Mouse (Mus musculus): Measurements from ENCODE around the gene Stk10. TPM values are rescaled to one million over a fixed set of nuclear protein-coding genes. Genes with fewer than 3 reads are reported as not detected.

Stk10 gene
- total RNA-seq, 2 experiments from 2014 or later: 88.8 to 115 TPM

DNA sequence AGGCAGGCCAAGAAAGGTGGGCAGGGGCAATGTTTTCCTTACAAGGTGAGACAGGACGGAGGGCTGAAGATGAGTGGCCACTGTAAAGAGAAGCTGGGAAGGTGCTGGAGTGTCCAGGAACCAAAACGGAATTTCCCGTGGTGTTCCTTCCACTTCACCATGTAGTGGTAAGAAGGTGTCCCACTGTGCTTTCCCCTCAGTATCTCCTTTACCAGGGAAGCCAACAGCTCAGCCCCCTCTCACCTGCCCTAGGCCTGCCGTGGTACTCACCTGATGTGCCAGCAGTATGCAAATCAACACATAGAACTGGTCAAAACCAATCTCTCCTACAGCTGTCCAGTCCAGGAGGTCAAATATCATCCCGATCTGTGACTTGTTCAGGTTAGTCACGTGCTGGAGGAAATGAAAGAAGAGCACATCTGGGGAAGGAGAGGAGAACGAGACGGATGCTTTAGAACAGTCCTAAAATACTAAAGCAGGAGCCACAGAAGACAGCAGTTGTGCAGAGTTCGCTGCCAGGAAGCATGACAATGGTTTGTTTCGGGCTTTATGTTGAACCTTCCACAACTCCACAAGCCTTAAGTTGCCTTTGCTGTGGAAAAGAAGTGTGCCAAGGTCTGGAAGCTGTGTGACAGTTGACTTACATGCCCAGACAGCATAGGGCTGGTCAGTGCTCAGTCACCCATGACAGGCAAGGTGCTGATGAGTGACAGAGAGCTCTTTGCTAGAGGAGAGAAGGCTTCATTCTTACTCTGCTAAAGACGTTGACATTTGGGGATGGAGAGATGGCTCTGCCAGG, 8.8 kb upstream of the Stk10 start:
- ATAC-seq (ENCODE audit: poor library complexity, severe bottlenecking): no peak

DNA sequence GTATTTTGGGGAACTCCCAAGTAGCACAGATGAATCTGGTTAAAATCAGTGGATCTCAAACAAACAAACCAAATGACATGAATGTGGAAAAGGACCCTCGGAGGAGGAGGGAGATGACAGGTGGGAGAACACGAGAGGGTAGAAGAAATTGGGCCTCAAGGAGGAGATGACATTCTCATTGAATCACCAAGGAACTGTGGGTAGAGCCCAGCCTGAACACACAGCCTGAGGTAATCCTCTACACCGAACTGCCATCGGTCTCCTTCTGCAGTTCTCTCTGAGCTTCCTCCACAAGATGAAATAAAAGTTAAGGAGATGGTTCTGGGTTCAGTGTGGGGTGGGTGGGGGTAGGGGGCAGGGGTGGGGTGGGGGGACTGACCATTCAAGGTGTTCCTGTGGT, 6.1 kb upstream of the Stk10 start:
- ATAC-seq (ENCODE audit: poor library complexity, severe bottlenecking): no peak

DNA sequence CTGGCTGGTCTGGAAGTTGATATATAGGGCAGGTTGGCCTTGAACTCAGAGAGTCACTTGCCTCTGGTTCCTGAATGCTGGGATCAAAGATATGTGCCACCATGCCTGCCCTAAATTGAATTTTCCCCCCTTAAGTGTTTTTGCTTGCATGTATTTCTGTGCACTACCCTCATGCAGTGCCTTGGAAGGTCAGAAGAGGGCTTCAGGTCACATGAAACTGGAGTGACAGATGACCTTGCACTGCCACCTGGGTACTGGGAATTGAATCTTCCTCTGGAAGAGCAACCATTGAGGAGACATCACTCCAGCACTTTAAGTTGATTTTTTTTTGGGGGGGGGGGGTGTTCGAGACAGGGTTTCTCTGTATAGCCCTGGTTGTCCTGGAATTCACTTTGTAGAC, 3.0 kb upstream of the Stk10 start:
- ATAC-seq (ENCODE audit: poor library complexity, severe bottlenecking): no peak

DNA sequence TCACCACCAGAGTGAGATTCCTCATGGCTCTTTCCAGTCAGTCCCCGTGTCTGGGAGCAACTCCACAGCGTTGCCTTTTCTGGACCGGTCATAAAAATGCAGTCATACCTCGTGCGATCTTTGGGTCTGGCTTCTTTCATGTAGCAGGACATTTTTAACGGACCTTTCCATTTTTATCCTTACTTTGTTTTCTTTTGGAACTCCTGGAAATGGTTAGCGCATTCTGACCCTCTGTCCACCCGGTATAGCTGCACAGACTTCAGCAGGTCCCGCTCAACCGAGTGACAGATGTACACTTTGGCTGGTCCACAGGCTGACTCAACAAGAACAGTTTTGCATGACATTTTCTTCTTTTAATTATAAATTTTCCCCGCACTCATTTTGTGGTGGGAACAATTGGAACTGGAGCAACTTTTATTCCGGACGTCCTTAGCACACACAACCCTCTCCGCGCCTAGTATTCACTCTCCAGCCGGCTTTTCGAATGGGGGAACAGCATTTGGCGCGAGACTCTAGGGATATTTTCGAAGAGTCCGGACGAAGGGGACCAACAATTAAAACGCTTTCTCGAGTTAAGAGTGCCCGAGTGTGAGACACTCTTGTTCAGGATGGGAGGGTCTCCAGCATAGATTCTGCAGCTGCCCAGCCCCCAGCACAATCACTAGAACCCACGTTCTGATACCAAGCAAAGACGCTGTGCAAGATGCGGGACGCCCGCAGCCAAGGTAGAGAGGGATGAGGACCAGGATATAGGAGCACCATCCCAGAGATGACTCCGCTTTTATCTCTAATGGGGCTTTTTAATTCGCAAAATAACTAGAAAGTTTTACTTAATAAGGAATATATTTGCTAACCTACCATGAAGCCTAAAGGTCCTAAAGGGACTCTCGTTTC, 987 bp upstream of the Stk10 start, which contains the start of gene Efcab9:
Gene Efcab9, minus strand, starts transcription at position 211 of the 894 bp plus-strand sequence.
- no peak for ATAC-seq (ENCODE audit: poor library complexity, severe bottlenecking)

DNA sequence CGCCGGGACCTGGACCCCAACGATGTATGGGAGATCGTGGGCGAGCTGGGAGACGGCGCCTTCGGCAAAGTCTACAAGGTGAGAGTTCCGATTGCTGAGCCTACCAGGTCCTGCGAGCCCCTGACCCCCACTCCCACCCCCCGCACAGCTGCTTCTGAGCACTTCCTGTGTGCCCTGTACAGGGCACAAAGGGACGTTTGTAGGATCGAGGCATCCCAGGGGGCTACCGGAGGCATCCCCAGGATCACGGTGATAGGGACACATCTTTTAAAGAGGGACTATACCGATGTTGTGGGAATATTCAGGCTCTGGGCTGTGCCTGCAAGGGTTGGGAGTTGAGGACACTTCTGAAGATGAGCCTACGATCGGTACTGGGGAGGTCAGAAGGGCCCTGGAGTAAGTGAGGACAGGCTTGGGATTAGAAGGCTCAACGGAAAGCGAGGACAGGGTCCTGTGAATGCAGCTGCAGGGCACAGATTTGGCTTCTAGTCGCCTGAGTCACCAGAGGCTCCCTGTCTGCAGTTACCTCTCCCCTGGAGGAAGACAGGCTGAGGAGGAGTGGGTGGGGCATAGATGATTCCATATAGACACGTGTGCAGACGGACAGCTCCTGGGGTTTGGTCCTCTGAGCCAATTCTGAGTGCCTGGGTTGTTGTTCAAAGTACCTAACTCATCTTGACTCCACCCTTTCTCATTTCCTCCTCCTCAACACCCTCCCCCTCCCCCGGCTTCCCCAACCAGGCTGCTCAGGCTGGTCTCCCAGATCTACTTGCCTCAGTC, 567 bp downstream of the Stk10 start:
- ATAC-seq (ENCODE audit: poor library complexity, severe bottlenecking): peak; percentile 75

DNA sequence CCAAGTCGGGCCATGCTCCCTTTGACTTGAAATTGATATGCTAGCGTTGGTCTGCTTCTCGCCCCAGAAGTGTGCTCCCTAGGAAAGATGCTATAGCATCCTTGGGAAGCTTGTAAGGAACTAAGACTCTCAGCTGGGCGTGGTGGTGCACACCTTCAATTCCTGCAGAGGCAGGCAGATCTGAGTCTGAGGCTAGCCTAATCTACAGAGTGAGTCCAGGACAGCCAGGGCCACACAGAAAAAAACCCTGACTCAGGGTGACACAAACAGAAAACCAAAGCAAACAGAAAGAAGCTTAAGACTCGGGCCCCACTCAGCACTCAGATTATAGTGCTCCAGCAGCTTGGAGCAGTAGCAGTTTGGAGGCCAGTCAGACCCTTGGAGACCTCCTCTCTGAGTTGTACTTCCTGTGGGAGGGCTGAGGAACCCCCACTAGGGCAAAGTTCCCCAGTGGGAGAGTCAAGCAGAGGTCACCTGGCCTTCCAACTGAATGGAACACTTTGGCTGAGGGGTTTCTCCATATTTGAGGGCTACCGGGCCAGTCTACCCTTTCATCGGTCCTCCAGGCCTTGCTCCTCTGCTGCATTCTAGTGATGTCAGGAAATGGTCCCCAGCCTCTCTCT, 1.5 kb downstream of the Stk10 start:
- ATAC-seq (ENCODE audit: poor library complexity, severe bottlenecking): no peak

DNA sequence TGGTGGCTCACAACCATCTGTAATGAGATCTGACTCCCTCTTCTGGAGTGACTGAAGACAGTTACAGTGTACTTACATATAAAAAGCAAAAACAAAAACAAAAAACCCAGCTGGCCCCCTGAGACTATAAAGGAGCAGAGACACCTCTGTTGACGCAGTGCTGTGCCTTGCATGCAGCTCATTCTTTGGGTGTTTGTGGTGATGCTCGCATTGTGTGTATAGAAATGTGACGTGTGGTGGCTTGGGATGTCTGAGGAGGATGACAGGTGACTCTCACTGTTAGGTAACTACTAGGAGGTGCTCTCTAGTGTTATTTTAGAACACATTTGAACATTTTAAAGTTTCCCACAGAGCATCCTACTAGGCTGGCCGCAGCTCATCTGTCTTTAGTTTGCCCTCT, 2.5 kb downstream of the Stk10 start:
- ATAC-seq (ENCODE audit: poor library complexity, severe bottlenecking): no peak

DNA sequence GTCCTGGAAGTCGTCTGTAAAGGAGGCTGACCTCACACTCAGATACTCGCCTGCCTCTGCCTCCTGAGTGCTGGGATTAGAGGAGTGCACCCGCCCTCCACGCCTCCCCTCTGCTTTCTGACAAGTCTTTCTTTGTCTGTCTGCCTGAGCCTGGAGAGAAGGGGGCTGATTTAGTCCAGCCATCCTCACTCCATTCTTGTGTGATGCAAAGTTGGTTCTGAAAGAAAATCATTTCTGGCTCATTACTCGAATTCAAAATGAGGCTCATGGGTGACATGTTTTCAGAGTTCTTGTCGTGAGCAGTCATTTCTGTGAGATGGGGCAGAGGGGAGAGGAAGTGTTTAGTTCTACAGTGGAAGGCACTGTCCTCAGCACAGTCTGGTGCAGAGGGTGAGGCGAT, 3.8 kb downstream of the Stk10 start:
- ATAC-seq (ENCODE audit: poor library complexity, severe bottlenecking): no peak

DNA sequence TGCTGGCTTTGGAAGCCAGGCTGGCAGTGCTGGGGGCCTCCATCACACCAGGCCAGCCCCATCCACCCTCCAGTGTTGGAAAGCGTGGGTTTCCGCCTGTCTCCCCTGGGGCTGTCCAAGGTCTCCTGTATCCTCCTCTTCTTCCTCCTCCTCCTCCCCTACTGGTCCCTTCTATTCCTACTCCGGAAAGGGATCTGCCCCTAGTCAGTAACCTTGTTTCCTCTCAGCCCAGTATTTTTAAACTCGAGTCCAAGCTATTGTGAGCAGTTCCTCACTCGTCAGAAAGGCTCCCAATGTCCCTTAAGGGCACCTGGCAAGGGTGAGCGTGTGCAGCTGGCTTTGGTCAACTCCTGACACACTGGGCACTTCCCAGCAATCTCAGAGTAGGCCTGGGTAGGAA, 5.3 kb downstream of the Stk10 start:
- no peak for ATAC-seq (ENCODE audit: poor library complexity, severe bottlenecking)

DNA sequence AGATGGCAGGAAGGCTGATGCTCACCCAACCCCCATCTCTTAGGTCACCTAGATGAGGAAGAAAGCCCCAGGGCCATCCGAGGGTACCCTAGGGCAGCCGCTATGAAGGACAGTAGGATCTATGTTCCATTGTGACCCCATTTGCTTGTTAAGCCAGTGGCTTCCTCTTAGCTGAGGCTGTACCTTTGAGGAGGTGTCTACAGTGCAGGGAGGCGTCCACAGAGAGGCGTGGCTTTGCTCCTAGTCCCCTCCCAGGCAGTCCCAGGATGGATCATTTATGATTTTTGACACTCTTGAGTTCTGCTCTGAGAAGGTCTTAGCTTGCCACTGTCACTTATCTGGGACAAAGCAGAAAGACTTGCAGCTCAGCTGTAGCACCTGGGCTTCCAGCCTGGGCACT, 5.7 kb downstream of the Stk10 start:
- ATAC-seq (ENCODE audit: poor library complexity, severe bottlenecking): peak; percentile 3

DNA sequence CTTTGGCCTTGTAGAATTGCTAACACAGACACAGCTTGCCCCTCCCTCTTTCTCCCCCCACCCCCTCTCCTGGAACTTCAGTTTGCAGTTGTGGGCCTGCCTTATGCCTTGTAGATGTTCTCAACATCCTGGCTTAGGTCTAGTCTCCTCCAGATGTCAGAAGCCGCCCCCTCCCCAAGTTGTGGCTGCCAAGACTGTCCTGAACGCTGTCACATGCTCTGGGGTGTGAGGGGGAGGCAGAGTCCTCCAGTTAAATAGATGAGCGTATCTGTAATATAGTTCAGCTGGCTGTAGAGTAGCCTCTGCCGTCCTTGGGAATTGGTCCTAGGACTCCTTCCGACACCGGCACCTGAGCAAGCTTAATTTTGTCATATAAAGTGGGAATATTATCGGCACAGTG, 6.6 kb downstream of the Stk10 start:
- no peak for ATAC-seq (ENCODE audit: poor library complexity, severe bottlenecking)

DNA sequence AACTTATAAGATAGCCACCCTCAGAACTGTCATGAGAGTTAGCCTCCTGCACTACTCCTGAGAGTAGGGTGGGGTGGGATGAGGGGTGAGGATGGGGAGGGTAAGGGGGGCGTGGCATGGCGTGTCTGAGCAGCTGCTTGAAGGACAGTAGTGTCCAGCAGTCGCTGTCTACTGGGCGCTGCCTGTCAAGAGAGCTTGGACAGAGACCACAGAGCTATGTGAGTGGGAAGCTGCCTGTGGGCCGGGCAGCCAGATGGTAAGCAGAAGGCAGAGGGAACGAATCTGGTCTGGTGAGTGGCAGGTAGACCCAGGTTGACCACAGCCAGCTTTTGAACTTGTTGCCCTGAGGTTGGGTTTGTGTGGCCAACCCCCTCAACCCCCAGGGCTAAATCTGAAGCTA, 7.4 kb downstream of the Stk10 start:
- ATAC-seq (ENCODE audit: poor library complexity, severe bottlenecking): no peak

DNA sequence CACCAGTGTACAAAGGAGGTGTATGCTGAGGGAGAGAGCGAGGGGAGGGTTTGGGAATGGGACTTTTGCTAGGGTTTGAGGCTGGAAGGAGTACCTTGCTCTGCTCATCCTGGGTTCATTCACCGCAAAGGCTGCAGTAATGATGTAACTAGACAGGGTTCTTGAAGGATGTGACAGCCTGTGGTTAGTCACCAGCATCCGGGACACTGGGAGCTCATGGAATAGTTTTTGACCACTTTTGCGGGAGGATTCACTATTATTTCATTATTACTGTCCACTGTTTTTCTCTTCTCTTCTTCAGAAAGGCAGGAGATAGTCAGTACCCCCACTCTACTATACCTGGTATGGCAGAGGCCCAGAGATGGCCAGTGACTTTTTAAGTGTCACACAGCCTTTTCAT, 9.1 kb downstream of the Stk10 start:
- ATAC-seq (ENCODE audit: poor library complexity, severe bottlenecking): peak; percentile 17

DNA sequence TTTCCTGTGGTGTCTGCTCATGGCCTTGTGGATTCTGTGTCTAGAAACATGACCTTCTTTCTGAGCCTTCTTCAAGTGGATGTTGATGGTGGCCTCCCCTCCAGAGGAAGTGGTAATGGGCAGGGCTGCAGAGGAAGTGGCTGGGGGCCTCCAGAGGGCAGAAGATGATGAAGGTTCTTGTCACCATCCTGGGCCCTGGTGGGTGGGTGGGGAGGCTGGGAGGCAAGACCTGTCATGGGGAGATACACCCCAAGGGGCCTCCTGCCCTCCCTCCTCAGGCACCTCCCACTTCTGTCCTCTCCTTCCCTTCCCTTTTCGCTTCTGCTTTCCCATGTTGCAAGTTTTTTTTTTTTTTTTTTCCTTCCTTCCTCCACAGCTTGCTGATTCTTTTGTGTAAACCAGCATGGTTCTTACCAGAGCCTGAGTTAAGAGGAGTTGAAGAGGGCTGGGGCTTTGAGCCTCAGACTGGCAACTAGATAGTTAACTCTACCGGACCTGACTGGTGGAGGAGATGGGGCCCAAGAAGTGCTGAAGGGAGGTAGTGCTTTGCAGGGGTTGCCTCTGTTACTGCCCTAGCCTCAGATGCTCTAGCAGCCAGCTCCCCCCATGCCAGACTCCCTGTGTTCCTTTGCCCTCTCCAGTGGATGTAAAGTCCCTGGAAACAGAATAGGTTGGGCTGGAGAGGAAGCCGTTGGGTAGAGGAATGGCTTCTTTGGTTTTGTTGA, 9.7 kb downstream of the Stk10 start:
- ATAC-seq (ENCODE audit: poor library complexity, severe bottlenecking): peak; percentile 92

DNA sequence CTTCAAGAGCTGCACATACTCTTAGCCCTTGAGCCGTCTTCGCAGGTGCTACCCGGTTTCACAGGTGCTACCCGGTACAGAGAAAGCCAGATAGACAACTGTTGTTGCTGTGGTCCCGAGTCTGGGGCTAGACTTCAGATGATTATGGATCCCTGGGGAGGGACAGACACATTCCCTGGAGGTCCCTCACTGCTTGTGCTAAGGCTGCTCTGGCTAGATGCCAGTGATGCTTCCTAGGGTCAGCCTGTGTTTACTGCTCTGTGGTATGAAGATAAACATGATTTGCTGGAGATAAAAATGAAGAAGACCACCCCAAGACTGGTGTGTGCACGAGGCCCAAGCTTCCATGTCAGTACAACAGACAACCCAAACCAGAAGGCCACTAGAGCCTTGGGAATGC, 10.9 kb downstream of the Stk10 start:
- ATAC-seq (ENCODE audit: poor library complexity, severe bottlenecking): no peak

DNA sequence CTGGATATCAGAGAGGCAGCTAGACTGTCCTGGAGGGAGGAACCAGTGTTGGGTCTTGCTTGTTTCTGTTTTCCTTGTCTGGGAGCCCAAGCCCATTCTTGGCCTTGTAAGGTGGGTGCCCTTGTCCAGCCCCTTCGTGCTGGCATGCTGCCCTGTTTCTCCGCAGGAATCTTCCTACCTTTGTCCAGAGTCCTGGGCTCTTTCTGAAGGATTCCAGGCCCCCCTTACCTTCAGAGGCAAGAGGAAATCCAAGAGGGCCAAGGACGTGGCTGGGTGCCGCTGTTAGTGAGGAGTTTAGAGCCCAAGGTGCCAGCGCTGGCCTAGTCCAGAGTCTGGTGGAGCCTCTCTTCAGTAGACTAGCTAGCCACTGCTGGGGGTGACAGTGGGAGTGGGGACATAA, 11.4 kb downstream of the Stk10 start:
- ATAC-seq (ENCODE audit: poor library complexity, severe bottlenecking): no peak

DNA sequence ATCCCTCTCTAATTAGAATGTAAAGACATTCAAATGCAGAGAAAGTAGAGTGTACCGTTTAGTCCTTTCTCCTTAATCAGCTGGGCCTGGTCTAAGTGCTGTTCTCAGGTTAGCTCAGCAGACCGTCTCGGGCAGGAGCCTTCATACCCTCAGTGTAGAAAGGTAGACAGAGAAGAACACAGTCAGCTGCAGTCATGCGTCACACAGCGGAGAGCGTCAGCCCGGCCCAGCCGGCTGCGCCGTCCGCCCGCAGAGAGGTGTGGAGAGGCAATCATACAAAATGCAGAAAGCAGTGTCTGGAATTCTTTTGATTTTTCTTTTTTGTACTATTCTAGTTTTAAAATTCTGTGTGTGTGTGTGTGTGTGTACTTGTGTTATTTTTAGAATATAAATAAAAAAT, 12.5 kb downstream of the Stk10 start:
- ATAC-seq (ENCODE audit: poor library complexity, severe bottlenecking): no peak

DNA sequence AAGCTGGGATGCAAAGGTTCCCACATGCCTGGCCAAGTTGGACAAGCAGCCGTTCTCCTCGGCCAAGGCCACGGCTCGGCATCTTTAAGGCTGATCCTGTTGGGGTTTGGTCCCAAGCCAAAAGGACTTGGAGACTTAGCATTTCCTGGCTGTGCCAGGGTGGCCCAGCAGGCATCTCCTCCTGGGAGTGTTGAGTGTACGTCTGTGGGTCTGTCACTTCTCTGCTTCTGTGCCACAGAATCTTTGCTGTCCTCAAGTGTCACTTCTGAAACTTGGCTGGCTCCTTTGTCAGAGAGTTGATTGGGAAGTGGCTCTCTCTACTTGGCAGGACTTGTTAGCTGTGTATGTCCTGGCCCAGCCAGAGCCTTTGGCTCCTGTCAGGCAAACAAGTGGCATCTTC, 13.4 kb downstream of the Stk10 start:
- ATAC-seq (ENCODE audit: poor library complexity, severe bottlenecking): no peak

DNA sequence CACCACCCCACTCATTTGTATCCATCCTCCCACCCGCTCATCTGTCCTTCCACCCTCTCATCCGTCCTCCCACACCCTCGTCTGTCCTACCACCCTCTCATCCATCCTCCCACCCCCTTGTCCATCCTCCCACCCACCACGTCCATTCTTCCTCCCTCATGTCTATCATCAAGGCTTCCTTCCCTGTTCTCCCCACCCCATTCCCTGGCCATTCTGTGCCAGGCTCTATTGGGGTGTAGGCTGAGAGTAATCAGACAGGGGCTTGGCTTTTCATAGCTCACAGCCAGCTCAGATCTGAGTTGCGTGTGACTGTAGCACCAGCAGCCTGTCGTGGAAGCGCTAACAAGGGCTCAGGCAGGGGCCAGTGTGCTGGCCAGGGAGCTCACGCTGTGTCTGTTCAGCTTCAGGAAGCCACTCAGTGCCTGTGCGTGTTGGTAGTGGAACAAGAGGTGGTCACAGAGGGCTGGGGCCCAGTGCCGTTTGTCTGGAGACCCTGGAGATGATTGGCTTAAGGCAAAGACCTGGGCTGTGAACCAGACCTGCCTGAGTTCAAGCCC, 14.4 kb downstream of the Stk10 start:
- ATAC-seq (ENCODE audit: poor library complexity, severe bottlenecking): no peak

DNA sequence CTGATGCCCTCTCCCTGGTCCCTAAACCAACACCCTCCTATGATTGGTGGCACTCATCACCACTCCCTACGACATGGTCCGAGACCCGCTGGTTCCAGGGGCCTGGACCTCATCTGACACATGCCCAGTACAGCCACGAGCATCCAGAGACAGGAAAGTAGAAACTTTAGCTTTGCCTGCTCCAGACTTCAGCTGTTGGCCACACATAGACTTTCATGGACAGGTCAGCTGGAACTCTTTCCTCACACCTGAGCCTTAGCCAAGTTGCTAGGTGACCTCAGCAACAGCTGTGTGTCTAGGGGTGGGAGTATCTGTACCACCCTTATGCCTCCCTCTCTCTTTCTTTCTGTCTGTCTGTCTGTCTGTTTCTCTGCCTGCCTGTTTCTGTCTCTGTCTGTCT, 15.1 kb downstream of the Stk10 start:
- ATAC-seq (ENCODE audit: poor library complexity, severe bottlenecking): no peak

Data from megakaryocyte, adult 5-6 weeks (primary cell).